ENCODE assay signal across 8 mouse cellular contexts in genomic region chr17:65325249-65325648, GRCm38 (mm10).
A peak's percentile ranks its signal among the peaks of the same experiment; 100 is the strongest.
DNase-seq lines count a peak whose midpoint lies in the region; ATAC-seq and TF ChIP-seq lines count a peak whose summit lies in the region.

No protein-coding gene starts in this region.

- H3K27me3 ChIP-seq in heart, postnatal 0 days (ENCODE audit: control insufficient read depth, insufficient read depth, low read length) = no peaks in the 10 kb centered on the region
- H3K27me3 ChIP-seq in midbrain, postnatal 0 days (ENCODE audit: insufficient read depth, low read length) = no peaks in the 10 kb centered on the region

- H3K27ac ChIP-seq in heart, postnatal 0 days (ENCODE audit: low read depth) = no peak overlapping the region
- H3K27ac ChIP-seq in layer of hippocampus, adult 2 months = no peak overlapping the region
- H3K27ac ChIP-seq in midbrain, postnatal 0 days (ENCODE audit: low read depth, low read length) = no peak overlapping the region

- no peaks in the 10 kb centered on the region for H3K4me1 ChIP-seq in heart, postnatal 0 days (ENCODE audit: control insufficient read depth, insufficient read depth)
- no peaks in the 10 kb centered on the region for H3K4me1 ChIP-seq in midbrain, postnatal 0 days (ENCODE audit: insufficient read depth, low read length)

- H3K4me2 ChIP-seq in heart, postnatal 0 days (ENCODE audit: low read depth, low read length) = no peak overlapping the region
- no peak overlapping the region for H3K4me2 ChIP-seq in midbrain, postnatal 0 days (ENCODE audit: low read depth, low read length, poor library complexity, severe bottlenecking)

- TF ChIP-seq EP300 in heart, postnatal 0 days (IDR thresholded peaks at IDR 0.05; ENCODE audit: low read depth) = no peak

- no peaks in the 10 kb centered on the region for H3K9me3 ChIP-seq in heart, postnatal 0 days (replicated peaks; ENCODE audit: control insufficient read depth, low read length)
- no peaks in the 10 kb centered on the region for H3K9me3 ChIP-seq in midbrain, postnatal 0 days (ENCODE audit: low read length)

- H3K36me3 ChIP-seq in heart, postnatal 0 days (replicated peaks; ENCODE audit: control insufficient read depth, insufficient read depth, low read length) = no peaks in the 10 kb centered on the region
- H3K36me3 ChIP-seq in midbrain, postnatal 0 days (ENCODE audit: insufficient read depth, low read length) = no peaks in the 10 kb centered on the region

- no peak overlapping the region for H3K9ac ChIP-seq in heart, postnatal 0 days (replicated peaks; ENCODE audit: low read depth, low read length)
- no peak overlapping the region for H3K9ac ChIP-seq in midbrain, postnatal 0 days (replicated peaks; ENCODE audit: low read length, poor library complexity, severe bottlenecking)

- ATAC-seq in heart, postnatal 0 days (ENCODE audit: insufficient read depth, low read depth) = no peak
- no peak for ATAC-seq in midbrain, postnatal 0 days (ENCODE audit: low FRiP score)

- H3K4me3 ChIP-seq in heart, postnatal 0 days (ENCODE audit: low read depth, low read length) = no peak overlapping the region
- H3K4me3 ChIP-seq in layer of hippocampus, adult 2 months = no peak overlapping the region
- H3K4me3 ChIP-seq in midbrain, postnatal 0 days (ENCODE audit: low read depth, low read length) = no peak overlapping the region

- peak; percentile 45 for DNase-seq in heart, postnatal 0 days (ENCODE audit: low spot score)
- DNase-seq in heart, adult 11 months = no peak
- peak; percentile 45 for DNase-seq in A20 (ENCODE audit: low read depth, low spot score)
- peak; percentile 7 to 22 for DNase-seq in adrenal gland, adult 18-20 months (ENCODE audit: low spot score in 2 of 2)
- peak; percentile 75 for DNase-seq in embryo, embryonic 10.5 days (ENCODE audit: low spot score)
- peak; percentile 14 to 54 for DNase-seq in layer of hippocampus, adult 2 months (ENCODE audit: low spot score in 2 of 2)
- peak; percentile 47 for DNase-seq in midbrain, postnatal 0 days (ENCODE audit: low spot score)
- no peak for DNase-seq in urinary bladder, postnatal 10 days (ENCODE audit: low spot score)

- peak; percentile 71 for TF ChIP-seq CTCF in heart, postnatal 0 days (IDR thresholded peaks at IDR 0.05; ENCODE audit: low read depth)
- TF ChIP-seq CTCF in layer of hippocampus, adult 2 months (conservative IDR thresholded peaks at IDR 0.05) = peak; percentile 89
- peak; percentile 79 for TF ChIP-seq CTCF in midbrain, postnatal 0 days (IDR thresholded peaks at IDR 0.05)

- 19% methylated on average over 2 of the region's 2 CpGs for WGBS in heart, postnatal 0 days
- 21% methylated on average over 2 of the region's 2 CpGs for WGBS in midbrain, postnatal 0 days

Comparison
In these comparisons a context has a peak if more than half of its experiments do, and no peak if none do; other contexts are left out.
1. DNase-seq: peak in heart, postnatal 0 days (single experiment), A20 (single experiment), adrenal gland, adult 18-20 months (2 of 2), embryo, embryonic 10.5 days (single experiment), layer of hippocampus, adult 2 months (2 of 2) and midbrain, postnatal 0 days (single experiment); none in heart, adult 11 months (single experiment) and urinary bladder, postnatal 10 days (single experiment).
2. Peak in every context shown above with its lines, with median percentiles within 50 percentile points of each other: CTCF ChIP-seq.